Mouse (Mus musculus) ES-Bruce4 (cell line): ENCODE measurements around the gene Ramp1. TPM values are rescaled to one million over a fixed set of nuclear protein-coding genes. Genes with fewer than 3 reads are reported as not detected.

Experiments used
- H3K27ac ChIP-seq: 2 replicates; pipeline ENCODE4 v1.5.1; 2012; ENCODE audit warnings: low read length, inconsistent platforms; ENCODE audit not compliant: insufficient read depth
- H3K27me3 ChIP-seq: 2 replicates; pipeline ENCODE4 v1.6.1; 2012; ENCODE audit warnings: mild to moderate bottlenecking, low read length, inconsistent platforms; ENCODE audit not compliant: control insufficient read depth, poor library complexity, insufficient read depth, severe bottlenecking
- H3K36me3 ChIP-seq: 2 replicates; pipeline ENCODE4 v1.6.1; 2012; ENCODE audit warnings: inconsistent platforms, mild to moderate bottlenecking, low read length, moderate library complexity; ENCODE audit not compliant: control insufficient read depth, poor library complexity, insufficient read depth, severe bottlenecking
- H3K4me1 ChIP-seq: one replicate; pipeline ENCODE4 v1.8.1; 2011; ENCODE audit warnings: low read length; ENCODE audit not compliant: control insufficient read depth, insufficient read depth
- H3K4me3 ChIP-seq: 2 replicates; pipeline ENCODE4 v1.5.1; 2011; ENCODE audit warnings: low read depth, mild to moderate bottlenecking, low read length
- H3K9ac ChIP-seq: 2 replicates; pipeline ENCODE4 v1.6.1; 2012; ENCODE audit warnings: low read depth, mild to moderate bottlenecking, inconsistent platforms; ENCODE audit not compliant: poor library complexity, severe bottlenecking
- H3K9me3 ChIP-seq: replicated peaks from 2 replicates; pipeline ENCODE4 v1.6.1; 2012; ENCODE audit warnings: mild to moderate bottlenecking, low read length, inconsistent platforms; ENCODE audit not compliant: control insufficient read depth, poor library complexity, insufficient read depth, severe bottlenecking
- CTCF ChIP-seq: IDR thresholded peaks from one replicate; pipeline ENCODE4 v1.8.1; 2011; ENCODE audit warnings: low read depth, low read length
- EP300 ChIP-seq: IDR thresholded peaks from 2 replicates; pipeline ENCODE4 v1.6.1; 2011; ENCODE audit warnings: low read depth, low read length; ENCODE audit not compliant: insufficient read depth
- POLR2A ChIP-seq: IDR thresholded peaks from one replicate; pipeline ENCODE4 v1.8.1; 2011; ENCODE audit warnings: low read length; ENCODE audit not compliant: insufficient read depth
- polyA plus RNA-seq: library from polyadenylated mRNA; stranded (reverse); fragments of >200 nt; gene quantifications from 2 replicates; pipeline ENCODE4 v1.2.4, GENCODE M21; 2011; ENCODE audit warnings: low read depth; ENCODE audit not compliant: missing spikeins, insufficient read depth, insufficient read length

Ramp1 gene
- polyA plus RNA-seq, 1 experiment = 0.69 TPM

GRCm38 (mm10) chr1:91220322-91220672, 40.7 kb downstream of the Ramp1 start:
- H3K36me3 ChIP-seq = no peaks in the 10 kb centered on the region
- H3K27me3 ChIP-seq = no peaks in the 10 kb centered on the region
- H3K4me3 ChIP-seq = no peak overlapping the region
- H3K9me3 ChIP-seq = no peaks in the 10 kb centered on the region
- no peak for TF ChIP-seq EP300
- TF ChIP-seq POLR2A = no peak
- TF ChIP-seq CTCF = no peak
- no peaks in the 10 kb centered on the region for H3K4me1 ChIP-seq
- no peak overlapping the region for H3K27ac ChIP-seq
- no peak overlapping the region for H3K9ac ChIP-seq

GRCm38 (mm10) chr1:91226562-91226961, 46.9 kb downstream of the Ramp1 start:
- no peak overlapping the region for H3K27ac ChIP-seq

DNA sequence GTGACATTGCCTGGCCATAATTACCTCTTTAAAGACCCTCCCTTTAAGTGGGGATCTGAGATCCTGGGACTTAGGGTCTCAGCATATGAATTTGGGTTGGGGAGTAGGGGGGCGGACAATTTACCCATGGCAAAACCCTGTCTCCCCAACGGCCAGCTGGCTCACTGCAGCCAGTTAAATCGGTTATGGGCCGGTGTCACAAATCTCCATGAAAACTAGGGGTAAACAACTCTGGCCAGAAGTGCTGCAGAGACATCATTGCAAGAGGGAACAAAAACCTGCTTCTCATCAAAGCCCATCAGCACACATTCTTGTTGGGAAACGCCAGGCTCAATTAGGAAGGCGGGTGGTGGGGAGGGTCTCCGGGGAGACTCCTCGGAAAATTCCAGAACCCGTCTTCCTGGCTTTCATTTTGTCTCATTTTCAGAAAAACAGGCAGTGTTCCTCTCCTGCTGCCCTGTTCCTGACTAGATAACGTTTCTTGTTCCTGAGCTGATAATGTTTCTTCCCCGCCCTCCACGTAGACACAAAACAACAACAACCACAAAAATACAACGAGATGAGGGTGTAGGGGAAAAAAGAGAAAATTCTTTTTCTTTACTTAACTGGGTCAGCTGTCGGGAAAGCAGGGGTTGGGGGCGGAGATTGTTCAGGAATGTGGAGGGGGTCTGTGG, 47.9 kb downstream of the Ramp1 start:
- H3K27ac ChIP-seq = no peak overlapping the region
- no peaks in the 10 kb centered on the region for H3K9me3 ChIP-seq
- no peaks in the 10 kb centered on the region for H3K4me1 ChIP-seq
- TF ChIP-seq EP300 = no peak
- no peak for TF ChIP-seq CTCF
- TF ChIP-seq POLR2A = no peak
- H3K36me3 ChIP-seq = no peaks in the 10 kb centered on the region
- no peak overlapping the region for H3K9ac ChIP-seq
- no peak overlapping the region for H3K4me3 ChIP-seq
- H3K27me3 ChIP-seq = no peaks in the 10 kb centered on the region

More at GRCm38 (mm10) chr1:91226562-91226961, 46.9 kb downstream of the Ramp1 start:
- H3K4me1 ChIP-seq = no peaks in the 10 kb centered on the region
- no peaks in the 10 kb centered on the region for H3K36me3 ChIP-seq
- no peaks in the 10 kb centered on the region for H3K9me3 ChIP-seq
- no peak overlapping the region for H3K4me3 ChIP-seq
- TF ChIP-seq EP300 = no peak
- TF ChIP-seq CTCF = no peak
- no peak for TF ChIP-seq POLR2A
- no peaks in the 10 kb centered on the region for H3K27me3 ChIP-seq
- no peak overlapping the region for H3K9ac ChIP-seq

DNA sequence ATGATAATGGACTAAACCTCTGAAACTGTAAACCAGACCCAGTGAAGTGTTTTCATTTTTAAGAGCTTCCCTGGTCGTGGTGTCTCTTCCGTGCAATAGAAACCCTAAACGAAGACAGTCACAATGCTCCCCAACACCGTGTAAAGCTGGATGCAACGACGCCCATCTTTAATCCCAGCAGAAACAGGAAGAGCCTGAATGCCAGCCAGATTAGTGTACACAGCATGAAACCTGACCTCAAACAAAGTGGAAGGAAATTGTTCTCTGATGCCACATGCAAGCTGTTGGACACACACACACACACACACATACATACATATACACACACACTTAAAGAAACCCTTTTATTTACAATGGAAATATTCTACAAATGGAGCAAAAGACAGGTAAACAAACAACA, 51.5 kb downstream of the Ramp1 start:
- no peaks in the 10 kb centered on the region for H3K36me3 ChIP-seq
- no peak for TF ChIP-seq CTCF
- TF ChIP-seq EP300 = no peak
- no peak for TF ChIP-seq POLR2A
- no peak overlapping the region for H3K27ac ChIP-seq
- no peaks in the 10 kb centered on the region for H3K27me3 ChIP-seq
- H3K9me3 ChIP-seq = no peaks in the 10 kb centered on the region
- no peaks in the 10 kb centered on the region for H3K4me1 ChIP-seq
- H3K4me3 ChIP-seq = no peak overlapping the region
- H3K9ac ChIP-seq = no peak overlapping the region

DNA sequence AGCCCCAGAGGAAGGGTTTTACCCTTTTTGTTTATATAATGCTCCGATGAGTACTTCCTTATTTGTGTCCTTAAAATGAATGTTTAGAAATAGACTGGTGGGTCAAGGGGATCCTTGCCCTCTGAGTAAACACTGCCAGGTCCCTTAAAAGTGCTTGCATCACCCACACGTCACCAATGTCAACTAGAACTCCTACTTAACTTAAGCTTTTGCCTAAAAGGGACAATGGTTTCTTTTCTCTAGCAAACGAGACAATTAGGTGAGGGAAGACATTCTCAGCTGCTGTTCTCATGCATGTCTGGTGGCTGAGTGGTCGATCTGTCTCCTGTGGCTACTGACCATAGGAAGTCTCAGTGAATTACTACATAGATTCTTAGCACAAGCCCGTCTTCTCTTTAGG, 52.3 kb downstream of the Ramp1 start:
- TF ChIP-seq CTCF = no peak
- no peak overlapping the region for H3K27ac ChIP-seq
- no peaks in the 10 kb centered on the region for H3K36me3 ChIP-seq
- H3K9ac ChIP-seq = no peak overlapping the region
- no peaks in the 10 kb centered on the region for H3K27me3 ChIP-seq
- no peak overlapping the region for H3K4me3 ChIP-seq
- H3K4me1 ChIP-seq = no peaks in the 10 kb centered on the region
- H3K9me3 ChIP-seq = no peaks in the 10 kb centered on the region

DNA sequence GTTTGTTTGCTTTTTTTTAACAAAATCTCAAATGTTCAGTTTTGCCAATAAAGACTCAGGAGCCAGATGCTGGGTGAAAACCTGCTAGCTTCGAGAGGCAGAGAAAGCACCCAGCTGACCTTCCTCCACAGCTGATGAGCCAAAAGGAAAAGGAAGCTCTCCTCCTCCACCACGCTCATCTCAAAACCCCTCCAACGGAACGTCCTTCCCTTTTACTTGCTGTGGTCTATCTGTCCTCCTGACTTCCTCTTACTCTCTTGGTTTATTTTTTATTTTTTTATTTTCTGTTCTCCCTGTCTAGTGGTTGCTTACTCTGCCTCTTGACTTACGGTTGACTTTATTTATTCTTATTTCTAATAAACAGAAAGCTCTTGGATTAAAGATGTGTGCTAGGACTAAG, 55.8 kb downstream of the Ramp1 start:
- Histone ChIP-seq H3K9me3 (no peaks in the 10 kb centered on the region), H3K4me3 (no peak overlapping the region), H3K27ac (no peak overlapping the region), H3K9ac (no peak overlapping the region), H3K36me3 (no peaks in the 10 kb centered on the region), H3K4me1 (no peaks in the 10 kb centered on the region), H3K27me3 (no peaks in the 10 kb centered on the region; the same call in 1 of the 2 replicates)
- TF ChIP-seq EP300 = no peak
- no peak for TF ChIP-seq CTCF
- no peak for TF ChIP-seq POLR2A
